Mouse (Mus musculus): ENCODE data around the gene Arid2. TPM values are rescaled to one million over a fixed set of nuclear protein-coding genes. Genes with fewer than 3 reads are reported as not detected.
"Not testable (repeated sequence)": the region's sequence is repeated elsewhere in the genome, so short reads cannot be mapped to it uniquely, and the experiment has no call there.

Arid2 gene
- polyA plus RNA-seq, 1 experiment: 16.9 TPM

DNA sequence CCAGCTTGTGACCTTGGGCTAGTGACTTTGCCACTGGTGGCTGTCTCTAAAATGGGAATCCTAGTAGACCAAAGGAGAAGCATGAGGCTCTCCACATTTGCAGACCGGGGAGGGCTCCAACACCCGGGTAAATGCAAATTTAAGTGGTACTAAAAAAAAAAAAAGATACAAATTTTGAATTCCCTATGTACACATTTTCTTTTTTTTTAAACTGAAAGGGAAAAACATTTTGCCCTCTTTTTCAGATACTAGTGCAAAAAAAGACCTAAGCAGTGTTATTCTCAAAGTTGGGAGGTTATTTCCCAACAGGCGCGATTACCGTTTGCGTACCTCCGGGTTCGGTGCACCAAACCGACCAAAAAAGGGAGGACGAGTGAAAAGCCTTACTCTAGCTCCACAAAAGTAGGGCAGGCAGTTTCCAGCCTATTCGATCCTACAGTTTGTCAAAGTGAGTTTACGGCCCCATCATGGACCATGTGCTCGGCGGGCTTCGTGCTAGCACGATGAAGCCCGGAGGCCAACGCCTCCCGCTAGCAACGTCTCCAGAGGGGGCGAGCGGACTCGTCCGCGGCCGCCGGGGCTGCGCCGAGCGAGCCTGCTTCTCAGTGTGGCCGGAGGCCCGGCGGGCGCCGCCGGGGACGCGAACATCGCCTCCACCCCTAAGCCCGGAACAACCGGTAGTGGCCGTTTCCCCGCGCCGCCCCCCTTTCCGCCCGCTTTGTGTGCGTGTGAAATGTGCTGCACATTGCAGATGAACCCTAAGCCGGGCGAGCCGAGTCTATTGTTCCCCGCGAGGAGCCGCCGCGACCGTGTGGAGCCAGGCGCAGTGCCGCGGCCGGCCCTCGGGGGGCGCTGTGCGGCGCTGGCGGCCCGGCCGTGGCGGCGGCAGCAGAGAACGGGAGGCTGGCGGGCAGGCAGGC is 1.0 kb upstream of the Arid2 start:
- DNase-seq (ENCODE audit: low read depth): no peak

DNA sequence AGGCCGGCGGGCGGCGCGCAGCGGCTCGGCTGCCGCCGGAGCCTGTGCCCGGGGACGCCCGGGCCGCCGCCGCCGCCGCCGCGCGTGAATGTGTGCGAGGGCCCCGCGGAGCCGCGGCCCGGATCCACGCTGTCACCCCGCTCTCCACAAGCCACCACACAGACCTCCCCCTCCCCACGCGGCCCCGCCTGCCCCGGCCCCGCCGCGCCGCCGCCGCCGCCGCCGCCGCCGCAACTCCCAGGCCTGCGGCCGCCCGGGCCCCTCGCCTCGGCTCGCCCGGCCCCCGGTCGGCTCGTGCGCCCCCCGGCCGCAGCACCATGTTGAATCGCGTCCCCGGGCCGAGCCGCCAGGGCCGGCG is 404 bp upstream of the Arid2 start:
- no peak for DNase-seq (ENCODE audit: low read depth)

DNA sequence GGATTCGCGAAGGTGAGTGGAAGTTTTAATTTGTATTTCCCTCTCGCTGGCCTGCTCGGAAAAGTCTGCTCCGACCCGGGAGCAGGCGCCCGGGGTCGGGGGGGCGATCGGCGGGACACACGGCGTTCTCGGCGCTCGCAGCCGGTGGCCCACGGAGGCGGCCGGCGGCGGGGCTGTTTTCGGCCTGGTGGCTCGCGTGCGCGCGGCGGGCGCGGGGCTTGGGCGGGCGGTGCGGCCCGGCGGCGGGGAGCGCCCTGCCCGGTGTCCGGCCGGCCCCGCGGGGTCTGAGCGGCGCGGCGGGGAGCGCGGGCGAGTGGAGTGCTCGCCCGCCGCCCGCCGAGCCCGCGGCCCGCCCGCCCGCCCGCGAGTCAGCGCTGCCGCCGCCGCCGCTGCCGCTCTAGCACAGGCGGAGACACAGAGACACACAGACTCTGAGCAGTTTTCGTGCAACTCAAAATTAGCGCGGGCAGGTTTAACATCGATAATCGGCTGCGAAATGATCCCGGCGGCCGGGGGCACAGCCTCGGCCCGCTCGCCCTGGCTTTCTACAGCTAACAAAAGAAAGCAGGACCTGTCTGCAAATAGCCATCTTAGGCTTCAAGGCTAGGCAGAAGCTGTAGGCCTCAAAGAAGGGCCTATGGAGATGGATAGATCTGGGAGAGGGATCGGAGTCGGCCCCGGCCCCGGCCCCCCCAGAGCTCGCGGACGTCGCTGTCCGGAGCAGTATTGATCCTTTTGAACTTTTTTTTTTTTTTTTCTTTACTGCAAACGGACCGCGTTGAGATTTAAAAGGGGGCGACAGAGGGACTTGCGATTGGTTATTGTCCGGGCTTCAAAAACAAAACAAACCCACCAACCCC is 888 bp downstream of the Arid2 start:
- DNase-seq (ENCODE audit: low read depth): no peak

DNA sequence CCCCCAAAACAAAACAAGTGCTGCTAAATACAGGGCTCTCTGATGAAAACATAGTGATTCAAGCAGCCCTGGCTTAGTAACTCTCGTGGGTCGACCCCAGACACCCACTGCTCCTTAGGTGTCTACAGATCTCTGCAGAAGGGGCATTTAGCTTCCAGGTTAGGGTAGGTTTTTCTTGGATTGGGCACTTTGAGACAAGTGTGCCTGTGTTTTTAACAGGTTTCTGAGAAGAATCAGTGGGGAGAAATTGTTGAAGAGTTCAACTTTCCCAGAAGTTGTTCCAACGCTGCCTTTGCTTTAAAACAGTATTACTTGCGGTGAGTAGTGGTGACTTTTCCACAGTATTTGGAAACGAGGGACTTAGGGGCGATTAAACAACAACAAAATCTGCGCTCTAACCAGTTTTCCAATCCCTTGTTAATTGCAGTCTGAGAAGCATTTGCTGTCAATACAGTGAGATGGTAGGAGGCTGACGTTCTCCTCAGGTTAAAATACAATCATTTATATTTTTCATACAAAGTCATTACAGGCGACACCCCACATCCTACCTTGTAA is 1.6 kb downstream of the Arid2 start:
- no peak for DNase-seq (ENCODE audit: low read depth)

DNA sequence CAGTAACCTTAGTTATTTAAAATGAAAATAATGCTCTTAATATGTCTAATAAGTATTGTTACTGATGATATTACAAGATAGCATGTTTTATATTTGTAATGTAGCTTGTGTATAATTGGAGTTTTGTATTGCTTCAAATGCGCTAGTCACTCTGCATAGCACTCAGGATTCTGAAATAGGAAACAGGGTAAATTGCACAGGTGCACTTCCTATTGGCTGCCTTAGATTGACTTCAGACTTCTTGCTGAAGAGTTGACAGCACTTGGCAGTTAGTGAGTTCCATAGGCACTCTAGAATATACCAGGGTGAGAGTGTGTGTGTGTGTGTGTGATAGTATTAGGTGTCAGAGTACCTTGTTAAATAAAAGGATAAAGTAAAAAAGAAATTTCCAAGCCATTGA is 2.7 kb downstream of the Arid2 start:
- no peak for DNase-seq (ENCODE audit: low read depth)

DNA sequence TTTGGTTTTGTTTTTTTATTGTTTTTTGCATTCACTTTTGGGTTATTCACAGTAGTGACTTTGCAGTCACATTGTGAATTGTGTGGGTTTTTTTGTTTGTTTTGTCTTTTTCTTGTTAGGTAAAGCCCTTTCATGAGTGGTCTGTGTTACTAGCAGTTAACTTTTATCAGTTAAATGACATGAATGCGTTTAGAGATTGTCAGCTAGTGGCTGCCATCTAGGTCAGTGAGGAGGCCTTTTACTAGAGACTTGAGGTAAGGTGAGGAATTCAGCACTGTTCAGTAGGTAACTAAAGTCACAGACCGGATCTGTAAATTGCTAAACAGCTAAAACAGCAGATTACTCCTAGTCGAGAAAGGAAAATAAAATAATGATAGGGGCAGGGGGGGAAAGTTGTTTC is 6.1 kb downstream of the Arid2 start:
- no peak for DNase-seq (ENCODE audit: low read depth)

DNA sequence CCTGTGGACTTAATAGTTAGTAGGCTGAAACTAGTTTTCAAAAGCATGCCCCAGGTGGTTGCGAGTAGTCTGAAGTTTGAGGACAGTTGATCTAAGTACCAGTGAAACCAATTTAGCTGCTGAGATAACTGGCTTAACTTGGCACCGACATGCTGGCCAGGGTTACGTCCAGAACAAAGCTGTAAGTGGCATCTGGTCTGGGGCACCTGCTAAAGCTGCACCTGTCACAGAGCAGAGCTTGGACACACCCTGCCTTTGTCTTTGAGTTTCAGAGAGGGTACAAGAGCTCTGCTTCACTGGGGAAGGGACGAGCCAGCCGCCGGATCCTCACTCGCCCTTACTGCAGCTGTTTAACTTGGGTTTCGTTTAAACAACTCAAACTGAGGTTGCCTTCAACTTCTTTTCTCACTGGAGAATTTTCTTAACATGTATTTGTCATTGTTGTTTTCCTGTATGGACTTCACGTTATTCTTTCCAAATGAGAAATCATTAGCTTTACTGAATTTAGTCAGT is 9.8 kb downstream of the Arid2 start:
- no peak for DNase-seq (ENCODE audit: low read depth)

DNA sequence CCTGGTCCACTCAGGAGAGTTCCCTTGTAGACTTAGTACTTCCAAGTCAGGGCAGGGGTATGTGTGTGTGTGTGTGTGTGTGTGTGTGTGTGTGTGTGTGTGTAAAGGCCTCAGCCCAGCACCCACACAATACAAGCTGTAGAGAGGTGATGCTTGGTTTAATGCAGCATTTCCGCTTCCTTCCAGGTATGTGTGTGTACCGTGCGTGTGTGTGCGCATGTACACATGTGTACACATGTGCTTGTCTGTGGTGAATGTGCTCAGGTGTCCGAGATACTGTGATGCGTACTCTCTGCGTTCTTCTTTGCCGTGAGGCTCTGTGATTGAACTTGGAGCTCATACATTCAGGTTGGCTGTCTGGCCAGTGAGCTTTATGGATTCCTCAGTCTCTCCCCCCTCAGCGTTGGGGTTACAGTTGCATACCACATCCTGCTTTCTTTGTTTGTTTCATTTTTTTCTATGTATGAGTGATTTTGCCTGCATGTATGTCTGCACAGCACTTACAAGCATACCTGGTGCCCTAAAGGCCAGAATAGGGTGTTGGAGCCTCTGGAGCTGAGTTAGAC is 10.4 kb downstream of the Arid2 start:
- DNase-seq (ENCODE audit: low read depth): no peak

DNA sequence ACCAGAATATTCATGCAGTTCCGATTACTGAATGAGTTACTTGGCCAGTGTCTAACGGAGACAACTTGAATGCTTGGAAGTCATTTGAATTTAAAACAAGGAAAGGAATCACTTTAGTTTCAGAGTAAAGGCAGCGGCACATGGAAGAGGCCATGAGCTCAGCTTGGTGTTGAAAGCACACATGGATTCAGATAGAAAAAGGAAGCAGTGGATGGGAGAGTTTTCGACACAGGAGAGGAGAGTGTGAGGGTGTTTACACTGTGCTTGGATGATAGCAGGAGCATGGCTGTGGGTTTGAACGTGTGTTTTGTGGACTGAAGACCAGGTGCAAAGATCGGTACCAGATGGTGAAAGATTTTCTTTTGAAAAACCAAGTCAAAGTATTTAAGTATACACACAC is 22.0 kb downstream of the Arid2 start:
- no peak for DNase-seq (ENCODE audit: low read depth)

DNA sequence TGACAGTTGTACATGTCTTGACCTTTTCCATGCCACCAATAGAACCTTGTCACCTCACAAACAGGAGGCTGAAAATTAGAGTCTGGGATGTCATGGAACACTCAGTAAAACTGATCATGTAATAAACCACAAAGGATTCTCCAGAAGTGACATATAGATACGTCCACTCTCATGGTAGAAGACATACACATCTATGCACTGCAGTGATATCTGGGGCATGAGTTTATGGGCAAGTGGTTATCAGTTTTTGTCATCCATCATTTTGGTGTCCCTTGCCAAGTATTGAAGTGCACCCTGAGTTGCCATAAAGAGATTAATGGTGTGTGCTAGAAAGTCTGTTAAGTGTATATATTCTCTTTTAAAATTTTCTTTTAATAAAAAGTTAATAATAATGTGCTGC is 25.6 kb downstream of the Arid2 start:
- DNase-seq (ENCODE audit: low read depth): no peak

DNA sequence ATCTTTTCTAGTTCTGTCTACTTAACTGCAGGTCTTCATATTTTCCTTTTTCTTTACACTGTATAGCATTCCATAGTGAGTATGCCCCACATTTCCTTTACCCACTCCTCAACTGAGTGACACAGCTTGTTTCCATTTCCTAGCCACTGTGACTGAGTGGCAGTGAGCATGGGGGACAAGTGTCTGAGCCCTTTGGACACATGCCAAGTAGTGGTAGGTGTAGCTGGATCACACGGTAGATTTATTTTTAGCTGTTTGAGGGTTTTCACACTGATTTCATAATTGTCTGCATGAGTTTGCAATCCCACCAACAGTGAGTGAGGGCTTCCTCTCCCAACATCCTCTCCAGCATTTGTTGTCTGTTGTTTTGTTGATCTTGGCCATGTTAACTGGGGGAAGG is 28.3 kb downstream of the Arid2 start:
- DNase-seq (ENCODE audit: low read depth): no peak

DNA sequence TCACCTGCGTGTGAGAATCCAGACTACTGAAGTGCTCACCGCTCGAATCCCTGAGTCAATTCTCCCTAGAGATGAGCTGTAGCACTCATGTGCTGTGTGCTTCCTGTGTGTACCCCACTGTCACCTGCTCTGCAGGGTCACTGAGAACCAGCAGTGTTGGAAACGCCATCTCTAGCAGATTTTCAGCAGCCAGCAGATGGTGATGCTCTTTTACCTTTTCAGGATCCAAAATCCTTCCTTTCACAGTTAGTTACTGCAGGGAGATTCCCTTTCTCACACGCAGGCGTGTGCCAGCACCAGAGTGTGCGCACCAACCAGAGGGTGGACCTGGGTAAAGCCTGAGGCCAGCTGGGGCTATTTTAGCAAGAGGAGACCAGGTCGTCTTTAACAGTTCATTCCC is 32.0 kb downstream of the Arid2 start:
- DNase-seq (ENCODE audit: low read depth): no peak

DNA sequence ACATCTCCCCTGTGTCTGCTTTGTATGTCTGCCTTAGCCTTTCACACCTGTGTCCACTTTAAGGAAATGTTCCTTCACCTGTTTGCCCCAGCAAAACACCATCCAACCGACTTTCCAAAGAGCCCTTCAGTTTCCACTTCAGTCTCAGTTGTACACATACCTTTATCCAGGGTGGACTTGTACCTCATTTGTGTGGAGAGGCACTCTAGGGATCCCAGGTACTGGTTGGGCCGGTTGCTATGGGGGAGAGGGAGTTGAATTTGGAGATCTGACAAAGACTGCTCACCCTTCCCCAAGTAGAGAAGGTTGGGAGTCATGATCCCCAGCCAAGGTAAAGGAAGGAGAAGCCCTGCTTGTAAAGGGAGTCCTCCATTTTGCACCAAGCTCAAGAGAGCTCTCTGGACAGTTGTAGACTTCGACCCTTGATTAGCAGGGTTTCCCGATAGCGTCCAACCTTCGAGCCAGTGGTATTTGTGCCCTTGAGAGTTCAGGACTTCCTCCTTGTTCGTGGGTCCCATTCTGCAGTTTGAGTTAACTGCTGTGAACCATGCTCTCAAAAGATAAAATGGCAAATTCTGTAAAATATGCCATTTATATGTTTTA is 38.5 kb downstream of the Arid2 start:
- DNase-seq (ENCODE audit: low read depth): no peak

DNA sequence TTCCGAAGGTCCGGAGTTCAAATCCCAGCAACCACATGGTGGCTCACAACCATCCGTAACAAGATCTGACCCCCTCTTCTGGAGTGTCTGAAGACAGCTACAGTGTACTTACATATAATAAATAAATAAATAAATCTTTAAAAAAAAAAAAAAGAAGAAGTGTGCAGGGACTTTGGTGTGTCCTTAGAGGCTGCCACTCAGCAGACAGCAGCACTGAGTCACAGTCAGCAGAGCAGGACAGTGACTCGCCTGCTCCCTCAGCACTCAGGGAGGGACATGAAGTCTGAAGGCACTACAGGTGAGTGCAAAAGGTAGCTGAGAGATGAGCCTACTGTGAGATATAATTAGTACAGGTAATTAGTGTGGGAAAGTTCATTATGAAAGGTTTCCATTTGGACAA is 41.4 kb downstream of the Arid2 start:
- not testable (repeated sequence) for DNase-seq (ENCODE audit: low read depth)

DNA sequence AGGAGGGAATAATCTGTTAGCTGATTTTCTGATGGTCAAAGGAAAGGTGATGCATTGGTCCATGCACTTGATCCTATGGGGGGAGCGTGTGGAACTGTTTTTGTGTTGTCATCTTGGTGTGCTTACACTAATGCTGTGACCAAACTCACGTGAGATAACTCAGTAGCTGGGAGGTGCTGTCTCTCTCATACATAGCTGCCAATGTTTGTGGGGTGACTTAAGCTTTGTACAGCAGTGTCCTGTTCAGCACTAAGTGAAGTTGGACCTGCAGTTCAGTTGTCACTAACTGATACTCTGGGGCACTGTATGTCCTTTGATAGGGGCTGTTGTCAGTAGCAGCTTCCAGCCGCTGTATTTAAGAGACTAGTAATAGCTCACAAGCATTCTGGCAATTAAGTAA is 43.2 kb downstream of the Arid2 start:
- DNase-seq (ENCODE audit: low read depth): no peak

DNA sequence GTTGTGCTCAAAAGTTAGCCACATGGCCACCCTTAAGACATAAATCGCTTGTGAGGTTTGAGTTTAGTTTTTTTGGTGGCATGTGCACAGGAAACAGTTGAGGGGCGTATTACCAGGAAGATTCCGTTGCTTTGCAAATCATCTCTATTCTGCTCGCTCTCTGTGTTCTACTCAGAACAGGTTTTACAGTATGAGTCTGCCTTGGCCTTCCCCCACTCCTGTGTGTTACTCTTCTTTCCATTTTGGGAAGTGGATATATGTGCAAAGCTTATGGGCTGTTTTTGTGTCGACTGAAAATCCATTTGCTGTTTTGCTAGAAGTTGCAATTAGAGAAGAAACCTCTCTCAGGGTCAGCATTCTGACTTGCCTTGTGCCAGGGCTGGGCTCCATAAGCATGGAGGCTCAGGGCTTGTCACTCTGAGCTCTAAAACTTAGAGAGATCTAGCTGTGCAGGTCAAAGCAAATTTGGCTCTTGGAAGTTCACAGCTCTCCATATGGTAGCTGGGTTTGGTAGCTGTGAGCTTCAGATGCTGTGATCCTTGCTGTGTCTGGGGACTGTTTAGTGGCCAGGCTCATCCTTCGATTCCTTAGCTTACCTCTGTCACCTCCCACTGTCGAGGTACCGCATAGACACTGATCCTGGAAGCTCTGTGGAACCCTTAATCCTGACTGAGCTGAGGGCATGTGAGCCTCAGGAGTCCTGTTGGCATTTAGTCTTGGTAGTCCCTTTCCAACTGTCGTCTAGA is 45.3 kb downstream of the Arid2 start:
- DNase-seq (ENCODE audit: low read depth): no peak

DNA sequence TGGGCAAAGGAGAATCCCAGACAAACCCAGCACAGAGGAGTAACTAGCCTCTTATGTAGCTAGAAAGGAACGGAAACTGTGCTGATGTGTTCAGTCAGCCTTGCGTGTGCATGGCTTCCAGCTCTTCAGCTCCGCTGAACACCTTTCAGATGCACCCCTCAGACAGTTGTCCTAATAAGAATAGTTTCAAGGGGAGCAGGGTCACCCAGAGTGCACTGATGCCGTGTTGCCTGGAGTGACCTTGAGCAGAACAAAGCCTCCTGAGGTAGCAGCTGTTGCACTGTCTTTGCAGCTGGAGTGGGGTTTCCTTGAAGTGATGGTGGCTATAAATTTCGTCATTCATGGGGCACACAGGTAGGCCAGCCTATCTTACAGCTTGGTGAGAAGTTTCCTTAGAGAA is 46.0 kb downstream of the Arid2 start:
- DNase-seq (ENCODE audit: low read depth): no peak

DNA sequence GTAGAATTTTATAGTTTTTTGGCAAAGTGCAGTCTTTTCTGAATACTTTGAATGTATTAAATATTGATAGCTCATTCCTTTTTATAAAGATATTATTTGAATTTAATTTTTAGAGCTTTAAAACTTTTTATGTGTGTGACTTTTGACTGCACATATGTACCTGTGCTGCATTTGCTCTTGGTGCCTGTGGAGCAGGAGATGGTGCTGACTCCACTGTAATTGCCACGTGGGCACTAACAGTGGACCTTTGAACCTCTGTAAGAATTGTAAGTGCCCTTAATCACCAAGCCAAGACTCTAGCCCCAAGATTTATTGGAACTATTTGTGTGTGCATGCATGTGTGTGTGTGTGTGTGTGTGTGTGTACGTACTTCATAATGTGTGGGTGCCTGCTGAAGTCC is 53.6 kb downstream of the Arid2 start:
- no peak for DNase-seq (ENCODE audit: low read depth)

DNA sequence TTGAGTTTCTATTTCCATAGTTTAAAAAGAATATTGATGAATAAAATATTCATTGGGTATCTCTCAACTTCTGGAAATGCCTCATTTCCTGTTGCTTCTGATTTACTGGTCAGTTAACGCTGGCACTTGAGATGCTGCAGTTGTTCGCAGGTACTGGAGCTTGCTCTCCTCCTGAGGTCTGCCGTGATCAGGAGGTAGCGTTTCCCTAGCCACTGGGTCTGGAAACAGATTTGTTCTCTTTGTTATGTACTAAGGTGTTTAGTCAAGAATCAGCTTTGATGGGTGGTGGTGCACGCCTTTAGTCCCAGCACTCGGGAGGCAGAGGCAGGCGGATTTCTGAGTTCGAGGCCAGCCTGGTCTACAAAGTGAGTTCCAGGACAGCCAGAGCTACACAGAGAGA is 54.8 kb downstream of the Arid2 start:
- no peak for DNase-seq (ENCODE audit: low read depth)

DNA sequence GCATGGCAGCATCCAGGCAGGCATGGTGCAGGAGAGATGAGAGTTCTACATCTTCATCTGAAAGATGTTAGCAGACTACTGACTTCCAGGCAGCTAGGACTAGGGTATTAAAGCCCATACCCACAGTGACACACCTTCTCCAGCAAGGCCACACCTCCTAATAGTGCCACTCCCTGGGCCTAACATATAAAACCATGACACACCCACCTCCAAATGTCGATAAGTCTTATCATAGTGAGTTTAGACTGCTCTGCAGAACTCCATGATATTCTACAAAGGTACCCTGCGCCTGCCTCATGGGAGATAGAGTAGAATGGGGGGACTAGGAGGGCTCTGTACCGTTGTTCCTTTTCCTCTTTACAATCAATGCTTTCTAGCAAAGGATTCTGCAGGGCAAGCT is 55.6 kb downstream of the Arid2 start:
- no peak for DNase-seq (ENCODE audit: low read depth)
